Mouse (Mus musculus) gastrocnemius, adult 2 months (tissue): ENCODE measurements around the gene Phlda1. TPM values are rescaled to one million over a fixed set of nuclear protein-coding genes. Genes with fewer than 3 reads are reported as not detected.

Experiments
- DNase-seq: peaks from one replicate; pipeline ENCODE4 v3.0.0; 2022
- H3K27ac ChIP-seq: fragments of 200-600 bp; 2 replicates; pipeline ENCODE4 v1.8.1; 2022; ENCODE audit warnings: mild to moderate bottlenecking
- H3K4me3 ChIP-seq: fragments of 200-600 bp; 2 replicates; pipeline ENCODE4 v1.8.1; 2022; ENCODE audit warnings: mild to moderate bottlenecking, moderate library complexity
- CTCF ChIP-seq: fragments of 200-600 bp; IDR thresholded peaks from 2 replicates; pipeline ENCODE4 v1.8.1; 2022; ENCODE audit warnings: antibody characterized with exemption, mild to moderate bottlenecking, moderate library complexity
- intact Hi-C: fragments of 180-260 bp; cut with DNase I; formaldehyde crosslinking; loops from one replicate; pipeline ENCODE4 v1.15.1; 2025
- total RNA-seq, 2 experiments: library from RNA; stranded (reverse); gene quantifications; 2 replicates each; pipeline ENCODE4 v1.2.3; 2021

Gene Phlda1
- total RNA-seq, 2 experiments from 2014 or later: 4.2 to 4.9 TPM

GRCm38 (mm10) chr10:111518350-111518749, 12.3 kb downstream of the Phlda1 start:
- no peak overlapping the region for H3K27ac ChIP-seq
- H3K4me3 ChIP-seq: no peak overlapping the region
- no peak for DNase-seq
- intact Hi-C loops: no loop called here
- TF ChIP-seq CTCF: no peak

DNA sequence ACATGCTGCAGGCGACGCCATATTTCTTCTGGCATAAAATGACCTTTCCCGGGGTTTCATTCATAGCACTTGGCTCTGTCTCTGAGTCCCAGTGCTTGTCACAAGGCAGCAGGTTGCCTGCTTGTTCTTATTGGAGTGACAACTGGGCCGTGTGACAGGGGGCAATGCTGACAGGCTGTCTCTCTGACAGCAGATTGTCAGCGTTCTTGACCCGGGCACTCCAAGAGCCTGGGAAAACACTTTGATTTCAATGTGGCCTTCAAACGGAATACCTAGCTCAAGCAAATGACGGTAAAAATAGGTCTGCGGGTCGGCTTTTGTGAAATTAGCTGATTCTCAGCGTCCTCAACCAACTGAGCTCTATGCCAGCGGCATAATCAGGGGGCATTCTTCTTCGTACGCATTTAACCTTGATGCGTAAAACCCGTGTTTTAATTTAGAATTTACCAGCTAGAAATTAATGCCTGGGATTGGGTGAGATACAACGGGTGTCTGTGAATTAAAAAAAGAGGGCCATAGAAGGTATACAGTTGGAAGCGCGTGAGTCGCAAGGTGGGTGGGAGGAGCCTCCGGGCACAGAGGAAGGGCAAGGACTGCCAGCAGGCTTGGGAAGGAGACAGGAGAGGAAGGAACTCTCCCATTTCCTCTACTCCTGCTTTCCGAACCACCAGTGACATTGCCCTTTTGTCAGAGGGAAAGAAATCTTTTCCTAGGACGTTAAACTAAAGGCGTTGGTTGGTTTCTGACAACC, 13.7 kb downstream of the Phlda1 start:
- DNase-seq: no peak
- no peak for TF ChIP-seq CTCF
- intact Hi-C loops: no loop called here
- Histone ChIP-seq H3K4me3 (peak overlapping the region; percentile 18; the same call in 1 of the 2 replicates), H3K27ac (no peak overlapping the region)

- H3K27ac ChIP-seq: no peak overlapping the region
- intact Hi-C loops: no loop called here
- DNase-seq: no peak
Measured at GRCm38 (mm10) chr10:111520621-111521020, 14.5 kb downstream of the Phlda1 start.

DNA sequence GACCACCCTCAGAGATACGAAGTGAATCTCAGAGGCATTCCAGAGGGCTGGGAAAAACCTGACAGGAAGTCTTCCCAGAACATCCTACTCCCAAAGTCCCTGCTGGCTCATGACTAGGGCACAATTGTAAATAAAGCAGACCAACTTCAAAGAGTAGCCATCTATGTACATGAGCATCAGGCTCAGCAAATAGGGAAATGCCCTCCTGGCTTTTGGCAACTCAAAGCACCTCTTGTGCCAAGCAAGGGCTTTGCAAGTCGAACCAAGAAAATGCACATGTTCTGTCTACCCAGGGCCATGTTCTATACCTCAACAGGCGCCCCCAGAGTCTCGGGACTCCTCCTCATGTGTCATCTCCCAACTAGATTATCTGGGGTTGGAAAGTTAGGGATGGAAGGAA, 15.6 kb downstream of the Phlda1 start:
- intact Hi-C loops: no loop called here
- TF ChIP-seq CTCF: no peak

More at GRCm38 (mm10) chr10:111520621-111521020, 14.5 kb downstream of the Phlda1 start:
- TF ChIP-seq CTCF: no peak
- no peak overlapping the region for H3K4me3 ChIP-seq

GRCm38 (mm10) chr10:111522230-111522629, 16.1 kb downstream of the Phlda1 start:
- intact Hi-C loops: no loop called here
- no peak for TF ChIP-seq CTCF
- DNase-seq: no peak
- Histone ChIP-seq H3K4me3 (no peak overlapping the region), H3K27ac (no peak overlapping the region)

More for the DNA sequence above, 15.6 kb downstream of the Phlda1 start:
- H3K4me3 ChIP-seq: no peak overlapping the region
- DNase-seq: no peak
- no peak overlapping the region for H3K27ac ChIP-seq

GRCm38 (mm10) chr10:111523894-111524293, 17.8 kb downstream of the Phlda1 start:
- H3K27ac ChIP-seq: no peak overlapping the region
- intact Hi-C loops: no loop called here
- no peak for TF ChIP-seq CTCF
- no peak for DNase-seq
- H3K4me3 ChIP-seq: no peak overlapping the region

GRCm38 (mm10) chr10:111527057-111527456, 21.0 kb downstream of the Phlda1 start:
- intact Hi-C loops: no loop called here
- H3K4me3 ChIP-seq: no peak overlapping the region
- no peak for TF ChIP-seq CTCF
- DNase-seq: no peak
- H3K27ac ChIP-seq: no peak overlapping the region

DNA sequence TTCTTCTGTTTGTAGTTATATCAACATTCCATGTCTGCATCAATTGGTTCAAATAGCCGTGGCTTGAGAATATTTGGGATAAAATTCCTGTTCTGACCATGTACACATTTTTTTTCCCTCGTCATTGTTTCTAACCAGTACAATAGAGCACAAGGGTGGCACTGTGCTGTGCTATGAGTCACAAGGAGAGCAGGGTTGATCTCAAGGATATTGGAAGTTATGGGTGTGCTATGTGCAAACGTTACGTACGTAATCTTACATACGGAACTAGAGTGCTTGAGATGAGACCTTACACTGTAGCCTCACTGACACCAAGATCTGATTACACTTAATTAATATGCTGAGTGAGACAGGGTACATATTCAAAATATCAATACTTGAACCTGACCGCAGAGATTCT, 21.5 kb downstream of the Phlda1 start:
- Histone ChIP-seq H3K4me3 (no peak overlapping the region), H3K27ac (no peak overlapping the region)
- DNase-seq: no peak
- TF ChIP-seq CTCF: no peak
- intact Hi-C loops: no loop called here

DNA sequence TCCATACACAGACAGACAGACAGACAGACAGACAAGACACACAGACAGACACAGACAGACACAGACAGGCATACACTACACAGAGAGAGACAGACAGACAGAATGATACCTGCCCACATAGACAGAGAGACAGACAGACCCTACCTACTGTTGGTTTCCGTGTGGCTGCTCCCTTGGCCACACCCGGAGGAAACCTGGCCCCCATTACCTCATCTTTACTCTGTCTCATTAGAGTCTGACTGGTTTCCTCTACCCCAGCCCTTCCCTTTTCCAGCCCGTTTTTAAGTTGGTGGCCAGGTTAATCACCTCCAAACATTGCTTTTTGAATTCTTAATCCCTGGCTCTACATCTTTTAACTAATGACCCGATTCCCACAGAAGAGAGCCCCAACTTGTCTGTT, 22.2 kb downstream of the Phlda1 start:
- no peak for TF ChIP-seq CTCF
- Histone ChIP-seq H3K27ac (no peak overlapping the region), H3K4me3 (no peak overlapping the region)
- intact Hi-C loops: no loop called here
- no peak for DNase-seq

GRCm38 (mm10) chr10:111530398-111530797, 24.3 kb downstream of the Phlda1 start:
- intact Hi-C loops: no loop called here
- Histone ChIP-seq H3K27ac (no peak overlapping the region), H3K4me3 (no peak overlapping the region)
- no peak for DNase-seq
- no peak for TF ChIP-seq CTCF

DNA sequence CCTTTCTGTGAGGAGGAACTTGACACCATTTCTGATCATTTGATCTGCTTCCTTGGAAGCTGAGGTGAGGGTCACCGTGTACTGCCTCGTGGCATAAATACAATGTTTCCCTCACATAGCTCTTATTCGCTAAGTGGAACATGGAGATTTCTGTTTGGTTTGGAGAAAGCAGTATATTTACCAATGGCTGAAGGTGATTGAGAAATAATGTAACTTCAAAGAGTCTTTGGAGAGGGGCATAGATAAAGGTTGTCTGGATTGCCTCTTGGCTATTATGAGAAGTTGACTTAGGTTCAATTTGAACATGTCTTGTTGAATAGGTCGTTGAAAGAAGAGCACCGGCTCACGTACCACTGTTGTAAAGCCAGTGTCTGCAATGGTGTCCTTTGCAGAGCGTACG, 28.6 kb downstream of the Phlda1 start:
- no peak for DNase-seq
- no peak for TF ChIP-seq CTCF
- intact Hi-C loops: no loop called here
- no peak overlapping the region for H3K4me3 ChIP-seq
- no peak overlapping the region for H3K27ac ChIP-seq

GRCm38 (mm10) chr10:111537410-111537809, 31.3 kb downstream of the Phlda1 start:
- Histone ChIP-seq H3K27ac (no peak overlapping the region), H3K4me3 (peak overlapping the region; percentile 61)
- no peak for DNase-seq
- intact Hi-C loops: no loop called here
- TF ChIP-seq CTCF: no peak

- intact Hi-C loops: no loop called here
- H3K4me3 ChIP-seq: no peak overlapping the region; the same call in 1 of the 2 replicates
- DNase-seq: peak; percentile 36
- peak overlapping the region; percentile 46; the same call in 1 of the 2 replicates for H3K27ac ChIP-seq
- no peak for TF ChIP-seq CTCF
Measured at GRCm38 (mm10) chr10:111539724-111540324, 33.7 kb downstream of the Phlda1 start.

DNA sequence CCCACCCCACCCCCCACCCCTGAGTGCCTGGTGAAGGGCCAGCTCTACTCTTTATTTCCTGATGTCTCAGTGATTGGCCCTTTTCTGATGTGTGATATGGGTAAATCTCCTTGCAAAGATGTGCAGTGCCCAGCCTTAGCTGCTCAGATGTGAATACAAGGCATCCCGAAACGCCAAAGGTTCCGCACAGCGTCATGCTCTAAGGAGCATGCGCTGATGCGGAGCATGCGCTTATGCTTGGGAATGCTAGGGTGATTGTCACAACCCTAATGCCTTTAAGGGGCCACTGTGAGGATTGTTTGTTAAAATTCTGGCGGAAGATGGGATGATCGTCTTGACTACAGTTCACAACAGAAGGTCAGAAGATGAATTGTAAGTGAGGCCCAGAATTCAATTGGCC, 34.6 kb downstream of the Phlda1 start:
- Histone ChIP-seq H3K4me3 (no peak overlapping the region), H3K27ac (no peak overlapping the region)
- intact Hi-C loops: no loop called here
- no peak for DNase-seq
- TF ChIP-seq CTCF: no peak
